15 mouse cellular contexts compared by ENCODE assay signal in genomic region chr2:167965911-167966310, GRCm38 (mm10).
"Had no signal": no experiment of that assay in that cellular context is flagged by ENCODE, and none has a peak within 500 bp of the region (broad histone marks: within the 10 kb centered on the region; RNA-seq: fewer than 3 reads in every experiment).

No protein-coding gene starts in this region.

- DNase-seq: lung, adult 18-20 months; lung, embryonic 14.5 days; lung, postnatal 14 days; lung, postnatal 36 days; right cerebral cortex, postnatal 25 days; right cerebral cortex, postnatal 4 days; spleen, adult 18-20 months; thymus, adult 18-20 months; thymus, postnatal 14 days; thymus, postnatal 36 days had no signal

- ATAC-seq: midbrain, embryonic 15.5 days had no signal

- H3K4me2 ChIP-seq: lung, embryonic 14.5 days; midbrain, embryonic 12.5 days; midbrain, embryonic 15.5 days; neural tube, embryonic 12.5 days had no signal

- H3K27ac ChIP-seq: liver, embryonic 14.5 days; midbrain, embryonic 10.5 days; midbrain, embryonic 12.5 days; midbrain, embryonic 15.5 days; neural tube, embryonic 12.5 days had no signal

- H3K4me1 ChIP-seq: midbrain, embryonic 10.5 days; midbrain, embryonic 12.5 days; neural tube, embryonic 12.5 days had no signal

- H3K27me3 ChIP-seq: midbrain, embryonic 12.5 days; midbrain, embryonic 15.5 days; neural tube, embryonic 12.5 days had no signal

- H3K9me3 ChIP-seq: midbrain, embryonic 10.5 days; midbrain, embryonic 12.5 days; midbrain, embryonic 15.5 days; neural tube, embryonic 12.5 days had no signal

- H3K4me3 ChIP-seq: midbrain, embryonic 10.5 days; midbrain, embryonic 12.5 days; midbrain, embryonic 15.5 days; neural tube, embryonic 12.5 days had no signal

- H3K9ac ChIP-seq: liver, embryonic 14.5 days; lung, embryonic 14.5 days; midbrain, embryonic 12.5 days; midbrain, embryonic 15.5 days; neural tube, embryonic 12.5 days had no signal
